Mouse (Mus musculus) lung, postnatal 0 days (tissue): Measurements from ENCODE around the gene Ttc12.

Experiments used
- CTCF ChIP-seq: IDR thresholded peaks from 2 replicates; pipeline ENCODE4 v1.5.1; 2016; ENCODE audit warnings: antibody characterized with exemption, mild to moderate bottlenecking
- EP300 ChIP-seq: IDR thresholded peaks from 2 replicates; pipeline ENCODE4 v1.6.1; 2016; ENCODE audit warnings: antibody characterized with exemption, mild to moderate bottlenecking, control low read depth

GRCm38 (mm10) chr9:49486805-49487656 lies 1.0 kb upstream of the Ttc12 start:
- no peak for TF ChIP-seq CTCF
- no peak for TF ChIP-seq EP300
